Mouse (Mus musculus): ENCODE data around the gene Rbbp5. TPM values are rescaled to one million over a fixed set of nuclear protein-coding genes. Genes with fewer than 3 reads are reported as not detected.

The Rbbp5 gene
- total RNA-seq, 2 experiments from 2014 or later: 20.5 to 22.0 TPM

DNA sequence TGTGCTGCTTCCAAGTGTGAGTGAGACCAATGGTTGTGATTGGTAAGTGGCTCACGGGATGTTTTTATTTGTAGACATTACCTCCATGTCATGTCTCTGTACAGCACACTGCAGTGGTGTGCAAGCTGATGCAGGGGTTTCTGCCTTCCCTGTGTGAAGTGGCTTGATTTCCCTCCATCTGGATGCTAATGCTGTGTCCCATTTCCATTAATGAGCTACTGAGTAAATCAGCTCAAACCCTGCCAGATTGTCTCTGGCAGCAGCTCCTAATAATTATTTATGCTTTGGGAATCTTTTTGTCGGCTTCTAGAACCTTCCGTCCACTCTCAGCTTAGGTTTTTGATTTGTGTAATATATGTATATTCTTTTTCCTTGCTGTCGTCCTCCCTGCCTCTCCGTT lies 28.0 kb downstream of the Rbbp5 start:
- DNase-seq: no peak

- DNase-seq: no peak
Measured at GRCm38 (mm10) chr1:132506058-132506457, 28.9 kb downstream of the Rbbp5 start, which contains the start of gene Tmem81. TSS of gene Tmem81 (plus strand) at chr1:132506230.

GRCm38 (mm10) chr1:132506656-132507055 lies 29.5 kb downstream of the Rbbp5 start:
- no peak for DNase-seq

DNA sequence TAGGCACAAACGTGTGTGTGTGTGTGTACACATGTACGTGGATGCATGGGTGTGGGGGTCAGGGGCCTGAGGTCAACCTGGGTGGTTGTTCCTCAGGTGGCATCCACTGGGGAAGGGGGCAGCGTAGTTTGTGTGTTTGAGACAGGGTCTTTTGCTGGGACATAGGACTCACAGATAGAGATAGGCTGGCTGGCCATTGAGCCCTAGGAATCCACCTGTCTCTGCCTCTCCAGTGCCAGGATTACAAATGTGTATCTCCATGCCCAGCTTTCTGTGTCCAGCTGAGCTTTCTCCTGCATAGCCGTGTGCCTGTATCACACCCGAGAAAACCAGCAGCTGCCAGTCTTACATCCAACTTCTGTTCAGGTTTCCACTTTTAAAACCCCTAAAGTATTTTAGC lies 32.6 kb downstream of the Rbbp5 start:
- no peak for DNase-seq

- DNase-seq: no peak
Measured at GRCm38 (mm10) chr1:132511521-132511920, 34.4 kb downstream of the Rbbp5 start.

DNA sequence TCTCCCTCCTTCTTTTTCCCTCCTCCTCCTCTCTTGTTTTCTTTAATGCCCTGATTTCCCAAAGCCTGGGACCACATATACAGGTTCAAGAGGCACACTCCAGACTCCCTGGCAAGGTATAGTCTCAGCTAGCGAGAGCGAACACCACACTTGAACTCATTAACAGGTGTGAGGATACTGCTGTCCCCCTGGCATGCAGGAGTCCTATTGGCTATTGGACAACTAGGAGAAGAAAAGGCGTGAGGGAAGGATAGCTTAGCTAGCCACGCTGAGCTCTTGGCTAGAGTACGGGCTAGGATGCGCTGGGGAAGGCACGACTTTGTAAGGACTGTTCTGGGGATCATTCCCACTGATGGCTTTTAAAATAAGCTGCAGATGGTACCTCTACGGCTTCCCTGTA lies 34.9 kb downstream of the Rbbp5 start:
- DNase-seq: no peak

- no peak for DNase-seq
Measured at GRCm38 (mm10) chr1:132515339-132515738, 38.2 kb downstream of the Rbbp5 start.

DNA sequence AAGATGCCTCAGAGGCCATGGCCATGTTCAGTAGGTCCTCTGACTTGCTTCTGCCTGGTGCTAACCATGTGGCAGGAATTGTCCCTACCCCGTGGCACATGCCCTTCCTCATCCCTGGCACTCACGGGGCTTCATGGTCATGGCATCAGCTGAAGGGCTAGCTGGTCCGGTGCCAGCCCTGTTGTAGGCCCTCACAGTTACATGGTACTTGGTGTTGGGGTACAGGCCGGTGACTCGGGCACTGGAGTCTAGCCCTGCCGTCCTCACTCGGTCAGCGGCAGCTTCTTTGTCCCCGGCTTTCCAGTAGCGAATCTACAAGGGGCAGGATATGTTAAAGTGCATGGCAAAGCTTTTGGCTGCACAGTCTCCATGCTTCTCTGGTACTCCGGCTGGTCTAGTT lies 39.6 kb downstream of the Rbbp5 start:
- no peak for DNase-seq

- DNase-seq: peak; percentile 32
Measured at GRCm38 (mm10) chr1:132518621-132519020, 41.5 kb downstream of the Rbbp5 start.

GRCm38 (mm10) chr1:132519734-132520133 lies 42.6 kb downstream of the Rbbp5 start:
- no peak for DNase-seq

GRCm38 (mm10) chr1:132520764-132521163 lies 43.6 kb downstream of the Rbbp5 start:
- DNase-seq: peak; percentile 70

DNA sequence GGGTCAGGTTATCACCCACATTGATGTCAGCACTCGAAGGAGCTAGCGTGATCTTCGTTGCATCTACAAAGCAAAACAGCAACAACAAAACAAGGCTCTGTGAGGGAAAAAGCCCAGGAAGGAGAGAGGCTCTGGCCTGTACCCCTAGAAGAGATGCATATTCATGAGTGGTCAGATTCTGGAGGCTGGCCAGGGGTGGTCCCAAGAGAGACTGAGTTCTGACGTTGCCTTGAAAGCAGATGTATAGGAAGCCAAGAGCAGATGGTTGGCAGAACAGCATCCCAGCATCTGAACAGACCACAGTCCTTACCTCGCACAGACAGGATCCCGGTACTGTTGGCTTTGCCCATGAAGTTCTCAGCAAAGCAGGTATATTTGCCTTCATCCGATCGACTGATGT lies 45.9 kb downstream of the Rbbp5 start:
- no peak for DNase-seq

DNA sequence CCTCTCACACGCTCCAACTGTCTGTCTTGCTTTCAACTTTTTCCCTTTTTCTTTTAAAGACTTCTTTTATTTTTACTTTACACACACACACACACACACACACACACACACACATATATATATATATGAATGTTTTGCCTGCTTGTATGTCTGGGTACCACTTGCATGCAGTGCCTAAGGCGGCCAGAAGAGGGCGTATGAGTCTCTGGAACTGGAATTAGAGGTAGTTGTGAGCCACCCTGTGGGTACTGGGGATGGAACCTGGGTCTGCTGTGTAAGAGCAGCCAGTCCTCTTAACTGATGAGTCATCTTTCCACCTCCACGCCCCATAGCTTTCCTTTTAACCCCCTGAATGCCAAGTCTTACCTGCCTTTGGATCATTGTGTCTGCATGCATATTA lies 46.8 kb downstream of the Rbbp5 start:
- peak; percentile 39 for DNase-seq

DNA sequence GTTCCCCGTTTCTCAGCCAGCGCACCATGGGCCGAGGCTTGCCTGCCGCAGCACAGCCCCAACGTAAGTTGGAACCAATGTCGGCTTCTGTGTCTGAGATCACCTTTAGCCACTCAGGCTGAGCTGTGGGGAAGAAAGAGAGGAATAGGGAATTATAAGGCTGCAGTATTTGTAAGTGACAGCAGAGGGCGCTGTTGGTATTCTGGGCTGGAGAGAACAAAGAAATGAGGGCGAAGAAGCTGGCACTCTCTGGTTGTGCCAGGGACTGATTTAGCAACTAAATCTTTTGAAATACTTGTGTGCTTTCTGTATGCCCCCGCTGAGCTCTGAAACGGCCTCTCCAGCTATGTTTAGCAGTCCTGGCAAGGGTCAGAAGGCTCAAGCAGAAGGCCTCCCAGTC lies 48.7 kb downstream of the Rbbp5 start:
- DNase-seq: peak; percentile 81

DNA sequence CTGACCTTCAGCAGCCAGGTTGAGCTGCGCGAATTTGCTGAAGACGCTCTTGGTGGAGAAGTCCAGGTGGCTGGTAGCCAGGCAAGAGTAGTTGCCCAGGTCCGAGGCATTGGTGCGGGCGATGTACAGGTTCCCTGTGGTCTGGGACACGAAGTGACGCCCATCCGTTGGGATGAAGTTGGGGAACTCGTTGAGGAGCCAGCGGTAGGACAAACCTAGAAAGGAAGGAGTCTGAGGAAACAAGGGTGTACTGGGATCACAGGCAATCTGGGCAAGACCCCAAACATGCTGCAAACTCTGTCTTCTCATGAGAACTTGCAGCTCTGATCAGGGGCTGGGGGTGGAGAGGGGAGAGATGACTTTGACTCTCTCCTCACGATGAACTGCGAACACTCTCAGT lies 50.9 kb downstream of the Rbbp5 start:
- no peak for DNase-seq

DNA sequence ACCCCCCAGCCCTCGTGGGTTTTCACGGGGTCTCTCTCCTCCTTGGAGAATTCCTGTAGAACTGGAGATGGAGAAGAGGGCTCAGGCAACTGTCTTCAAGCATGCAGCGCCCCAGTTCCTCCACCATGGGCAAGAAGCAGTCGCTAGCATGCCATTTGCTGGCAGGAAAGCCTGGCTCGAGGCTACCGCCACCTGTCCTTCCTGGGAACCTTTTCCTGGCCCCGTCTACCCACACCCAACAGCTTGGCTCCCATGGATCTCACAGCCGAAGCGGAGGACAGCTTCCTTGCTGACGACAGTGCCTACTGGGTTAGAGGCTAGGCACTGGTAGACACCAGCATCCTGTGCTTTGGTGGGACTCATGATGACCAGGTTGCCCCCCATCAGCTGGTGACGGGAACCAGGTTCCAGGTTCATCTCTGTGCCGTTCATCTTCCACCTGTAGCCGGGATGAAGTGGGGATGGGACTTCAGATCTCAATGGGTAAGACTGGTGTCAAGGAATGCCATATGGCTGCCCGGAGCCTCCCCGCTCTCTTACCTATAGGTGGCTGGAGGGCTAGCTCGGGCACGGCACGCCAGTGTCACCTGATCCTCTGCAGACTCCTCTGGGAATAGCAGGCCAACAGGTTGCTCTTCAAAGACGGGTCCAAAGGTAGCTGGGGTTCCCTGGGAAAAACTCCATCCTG lies 51.6 kb downstream of the Rbbp5 start:
- no peak for DNase-seq

- DNase-seq: no peak
Measured at GRCm38 (mm10) chr1:132530631-132531191, 53.5 kb downstream of the Rbbp5 start.

- no peak for DNase-seq
Measured at GRCm38 (mm10) chr1:132532521-132532920, 55.4 kb downstream of the Rbbp5 start.

DNA sequence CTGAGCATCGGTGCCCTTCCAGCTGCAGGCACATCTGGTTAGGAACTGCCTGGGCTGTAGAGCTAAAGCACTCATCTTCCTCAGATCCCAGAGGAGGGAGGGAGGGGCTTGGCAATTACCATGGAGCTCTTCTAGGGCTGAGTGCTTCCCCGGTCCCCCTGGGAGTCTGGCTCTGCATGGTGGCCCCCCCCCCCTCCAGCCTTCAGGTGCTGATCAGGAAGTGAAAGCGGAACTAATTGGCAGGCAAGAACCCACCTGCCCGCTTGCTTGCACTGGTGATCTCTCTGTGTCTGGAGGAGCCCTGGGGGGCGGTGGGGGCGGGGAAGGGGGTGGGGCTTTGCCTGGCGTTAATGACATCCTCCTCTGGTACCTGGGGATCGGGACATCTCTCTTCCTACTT lies 56.7 kb downstream of the Rbbp5 start:
- no peak for DNase-seq

- DNase-seq: no peak
Measured at GRCm38 (mm10) chr1:132535541-132535940, 58.4 kb downstream of the Rbbp5 start.

GRCm38 (mm10) chr1:132536416-132536815 lies 59.3 kb downstream of the Rbbp5 start:
- no peak for DNase-seq

- DNase-seq: no peak
Measured at GRCm38 (mm10) chr1:132537736-132538135, 60.6 kb downstream of the Rbbp5 start.

DNA sequence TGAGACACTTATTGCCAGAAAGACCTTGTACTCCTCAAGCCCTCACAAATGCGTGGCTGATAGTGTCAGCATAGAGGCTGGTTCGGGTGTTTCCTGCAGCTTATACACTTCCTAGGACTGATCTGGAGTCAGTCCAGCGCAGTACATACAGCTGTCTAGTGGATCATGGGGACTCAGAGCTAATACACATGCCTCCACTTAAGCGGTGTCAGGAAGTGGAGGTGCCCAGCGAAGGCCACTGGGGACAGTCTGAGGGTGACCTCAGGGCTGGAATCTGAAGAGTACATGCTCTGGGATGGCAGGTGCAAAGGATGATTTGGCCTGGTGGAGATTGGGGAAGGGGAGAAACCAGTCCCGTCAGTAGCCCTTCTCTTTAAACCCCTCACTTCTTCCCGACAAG lies 63.5 kb downstream of the Rbbp5 start:
- DNase-seq: no peak

DNA sequence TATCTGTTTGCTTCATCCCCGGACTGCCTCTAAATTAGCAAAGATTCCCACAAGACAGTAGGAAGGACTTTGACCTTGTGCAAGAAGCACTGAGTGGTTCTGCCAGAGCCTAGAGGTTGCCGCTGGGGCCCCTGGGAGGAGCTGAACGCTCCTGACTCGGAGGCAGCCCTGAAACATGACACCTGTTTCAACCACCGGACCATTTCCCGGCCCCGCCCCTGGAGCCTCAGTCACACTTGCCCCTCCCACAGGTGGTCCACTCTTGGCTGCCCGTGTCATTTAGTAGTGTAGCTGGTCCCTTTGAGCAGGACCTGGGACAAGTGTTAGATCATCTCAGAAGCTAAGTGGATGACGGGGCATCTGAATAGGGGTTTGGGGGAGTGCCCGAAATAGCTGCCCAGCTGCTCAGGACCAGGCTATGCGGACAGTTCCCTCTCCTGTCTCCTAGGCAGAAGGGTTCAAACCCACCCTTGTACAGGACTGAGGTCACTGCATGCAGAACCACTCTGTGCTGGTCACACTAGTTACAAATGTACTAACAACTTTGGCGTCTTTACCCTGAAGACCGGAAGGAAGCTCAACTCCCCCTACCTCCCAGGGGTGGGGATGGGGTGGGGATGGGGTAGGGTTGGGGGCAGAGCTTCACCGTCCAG lies 64.1 kb downstream of the Rbbp5 start:
- no peak for DNase-seq

All from heart, postnatal 4 days (tissue).